Mouse (Mus musculus): ENCODE results near the gene Abhd17b. TPM values are rescaled to one million over a fixed set of nuclear protein-coding genes. Genes with fewer than 3 reads are reported as not detected.

Gene Abhd17b
- total RNA-seq, 4 experiments from 2014 or later = 35.0 to 43.3 (median 37.4) TPM

DNA sequence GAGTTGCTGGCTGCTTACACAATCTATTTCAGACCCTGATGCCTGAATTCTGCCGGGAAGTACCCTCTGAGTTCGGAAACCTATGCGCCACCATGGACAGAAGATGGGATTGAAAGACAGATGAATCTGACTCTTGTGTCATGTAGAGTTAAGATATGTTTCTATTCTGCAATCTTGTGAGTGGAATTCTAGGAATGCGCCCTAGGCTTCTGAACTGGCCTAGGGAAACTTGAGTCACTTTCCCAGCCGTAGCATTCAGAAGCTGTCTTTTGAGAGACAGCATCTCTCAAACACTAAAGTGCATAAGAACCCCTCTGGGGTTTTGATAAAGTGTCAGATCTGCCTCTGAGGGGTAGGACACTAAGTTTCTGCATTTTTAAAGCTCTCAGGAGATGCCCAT lies 78.9 kb downstream of the Abhd17b start:
- DNase-seq (ENCODE audit: low spot score in 2 of 2) = no peak

DNA sequence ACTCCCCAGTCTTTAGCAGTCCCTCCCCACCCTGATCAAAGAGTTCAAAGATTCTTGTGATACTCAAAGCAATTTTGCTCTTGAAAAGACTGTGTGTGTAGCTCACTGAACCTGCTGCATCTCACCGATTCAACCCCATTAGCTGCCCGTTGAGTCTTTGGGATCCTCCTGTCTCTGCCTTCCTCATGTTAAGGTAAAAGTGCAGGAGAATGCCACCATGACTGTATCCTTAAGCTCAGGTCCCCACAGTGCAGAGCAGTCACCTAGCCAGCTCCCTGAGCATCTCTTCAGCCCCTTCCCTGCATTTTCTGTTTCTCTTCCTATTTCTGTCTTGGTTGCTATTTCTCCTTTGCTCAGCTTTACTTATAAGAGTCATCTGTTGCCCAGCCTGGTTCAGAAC lies 80.2 kb downstream of the Abhd17b start:
- no peak for DNase-seq (ENCODE audit: low spot score in 2 of 2)

DNA sequence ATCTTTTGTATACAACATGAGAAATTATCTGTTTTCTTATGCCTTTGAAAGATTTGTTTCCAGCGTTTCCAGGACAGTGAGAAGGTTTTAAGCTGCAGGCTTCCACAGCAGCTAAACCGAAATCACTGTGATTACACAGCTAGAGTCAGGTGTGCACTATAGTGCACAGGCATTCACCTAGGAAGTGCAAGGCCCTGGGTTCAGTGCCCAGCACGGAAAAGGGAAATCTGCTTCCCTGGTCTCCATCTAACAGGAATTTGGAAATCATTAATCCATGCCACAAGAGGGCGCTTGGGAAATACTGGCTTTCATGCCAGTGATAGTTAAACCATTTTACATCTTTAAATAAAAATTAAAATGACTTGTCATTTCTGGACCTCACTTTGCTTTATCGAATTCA lies 81.1 kb downstream of the Abhd17b start:
- no peak for DNase-seq (ENCODE audit: low spot score in 2 of 2)

Other genes with a start within 250 kb of the Abhd17b start
- 100 to 1,000 TPM; 153 to 197 (median 167) TPM for gene Gda, start 179.7 kb upstream of the Abhd17b start, total RNA-seq (2022)
- gene 1110059E24Rik, start 209 bp upstream of the Abhd17b start, total RNA-seq (2022) = 10 to 100 TPM; 27.1 to 28.2 (median 27.8) TPM
- gene Cemip2, start 125.2 kb downstream of the Abhd17b start, total RNA-seq (2022) = 10 to 100 TPM; 11.1 to 13.8 (median 11.5) TPM